Mouse (Mus musculus) small intestine, adult 2 months (tissue): Measurements from ENCODE around the gene H2-Oa.

ENCODE experiments used
- CTCF ChIP-seq: fragments of 200-500 bp; IDR thresholded peaks from 2 replicates; pipeline ENCODE4 v1.5.1; 2012; ENCODE audit warnings: low read depth, mild to moderate bottlenecking, control low read depth, inconsistent platforms, low read length, moderate library complexity, mixed read lengths; ENCODE audit not compliant: insufficient replicate concordance, insufficient read length; ENCODE audit errors: extremely low read depth
- POLR2A ChIP-seq: fragments of 200-500 bp; IDR thresholded peaks from 2 replicates; pipeline ENCODE4 v1.6.1; 2012; ENCODE audit warnings: low read depth, mild to moderate bottlenecking, control low read depth, inconsistent platforms, low read length, moderate library complexity

GRCm38 (mm10) chr17:34047404-34048050 is 44.6 kb upstream of the H2-Oa start:
- TF ChIP-seq CTCF (no peak), POLR2A (no peak)
